In genomic region chr5:31634679-31635078, GRCm38 (mm10) we compare ENCODE assay signal across 31 mouse cellular contexts. TPM values are rescaled to one million over a fixed set of nuclear protein-coding genes. Genes with fewer than 3 reads are reported as not detected.
DNase-seq lines count a peak whose midpoint lies in the region; ATAC-seq and TF ChIP-seq lines count a peak whose summit lies in the region.
"Had no signal": no experiment of that assay in that cellular context is flagged by ENCODE, and none has a peak within 500 bp of the region (broad histone marks: within the 10 kb centered on the region; RNA-seq: fewer than 3 reads in every experiment).

No protein-coding gene starts in this region.

- no peak for TF ChIP-seq POLR2A in ES-Bruce4 (IDR thresholded peaks at IDR 0.05; ENCODE audit: insufficient read depth, low read length)
- TF ChIP-seq POLR2A in embryonic fibroblast, embryonic 13.5 days (IDR thresholded peaks at IDR 0.05; ENCODE audit: low read depth, low read length) = no peak

- no peak for TF ChIP-seq EP300 in stomach, postnatal 0 days (optimal IDR thresholded peaks at IDR 0.05)
- TF ChIP-seq EP300 in ES-Bruce4 (IDR thresholded peaks at IDR 0.05; ENCODE audit: insufficient read depth, low read depth, low read length) = no peak

- peak overlapping the region; percentile 22; the same call in 1 of the 2 replicates for H3K27ac ChIP-seq in stomach, embryonic 16.5 days (ENCODE audit: low read length)
- H3K27ac ChIP-seq in stomach, postnatal 0 days (replicated peaks) = no peak overlapping the region
- H3K27ac ChIP-seq in ES-Bruce4 (ENCODE audit: insufficient read depth, low read length) = peak overlapping the region; percentile 99
- peak overlapping the region; percentile 59 for H3K27ac ChIP-seq in embryonic fibroblast, embryonic 13.5 days (ENCODE audit: insufficient read depth, low read length)
- H3K27ac ChIP-seq: embryonic facial prominence, embryonic 10.5 days; forebrain, embryonic 10.5 days; heart, embryonic 15.5 days; hindbrain, embryonic 12.5 days had no signal

- H3K4me3 ChIP-seq in stomach, embryonic 16.5 days (replicated peaks; ENCODE audit: low read length) = no peak overlapping the region
- H3K4me3 ChIP-seq in stomach, postnatal 0 days (ENCODE audit: low read depth, low read length) = no peak overlapping the region
- H3K4me3 ChIP-seq in ES-Bruce4 (ENCODE audit: low read depth, low read length) = no peak overlapping the region
- H3K4me3 ChIP-seq in embryonic fibroblast, embryonic 13.5 days (ENCODE audit: insufficient read depth, low read length) = no peak overlapping the region
- H3K4me3 ChIP-seq: embryonic facial prominence, embryonic 10.5 days; embryonic facial prominence, embryonic 13.5 days; forebrain, embryonic 10.5 days; gastrocnemius, adult 2 months; heart, embryonic 15.5 days; hindbrain, embryonic 12.5 days had no signal

- TF ChIP-seq CTCF in stomach, postnatal 0 days (IDR thresholded peaks at IDR 0.05; ENCODE audit: low read depth) = no peak
- TF ChIP-seq CTCF in ES-Bruce4 (IDR thresholded peaks at IDR 0.05; ENCODE audit: low read depth, low read length) = no peak
- TF ChIP-seq CTCF in embryonic fibroblast, embryonic 13.5 days (IDR thresholded peaks at IDR 0.05; ENCODE audit: borderline replicate concordance, insufficient read depth, low read length) = no peak

- ATAC-seq in stomach, embryonic 16.5 days (ENCODE audit: insufficient read depth, low FRiP score) = no peak
- no peak for ATAC-seq in stomach, postnatal 0 days (ENCODE audit: low FRiP score, low TSS enrichment)
- ATAC-seq in monocyte, adult 5-6 weeks (replicated peaks; ENCODE audit: insufficient number of reproducible peaks, low FRiP score, low TSS enrichment, poor library complexity, severe bottlenecking) = no peak
- ATAC-seq: forebrain, embryonic 14.5 days; hindbrain, embryonic 16.5 days; intestine, embryonic 16.5 days had no signal

- no peaks in the 10 kb centered on the region for H3K27me3 ChIP-seq in stomach, embryonic 16.5 days (ENCODE audit: control insufficient read depth, insufficient read depth, low read length)
- H3K27me3 ChIP-seq in stomach, postnatal 0 days (ENCODE audit: control insufficient read depth, insufficient read depth, low read length) = no peaks in the 10 kb centered on the region
- no peaks in the 10 kb centered on the region for H3K27me3 ChIP-seq in ES-Bruce4 (ENCODE audit: control insufficient read depth, insufficient read depth, low read length, poor library complexity, severe bottlenecking)
- H3K27me3 ChIP-seq: embryonic facial prominence, embryonic 13.5 days; heart, embryonic 15.5 days; hindbrain, embryonic 12.5 days had no signal

- H3K4me2 ChIP-seq in stomach, embryonic 16.5 days (ENCODE audit: low read depth, low read length) = no peak overlapping the region
- H3K4me2 ChIP-seq in stomach, postnatal 0 days (replicated peaks; ENCODE audit: low read depth) = no peak overlapping the region
- H3K4me2 ChIP-seq: embryonic facial prominence, embryonic 13.5 days; heart, embryonic 11.5 days; heart, embryonic 15.5 days; hindbrain, embryonic 12.5 days had no signal

- DNase-seq in stomach, postnatal 0 days (ENCODE audit: low spot score) = no peak
- peak; percentile 57 for DNase-seq in Muller cell, postnatal 12 days (ENCODE audit: inconsistent ontology term)
- no peak for DNase-seq in cerebellum, postnatal 36 days
- DNase-seq in left cerebral cortex, adult 9 months (ENCODE audit: low spot score in 2 of 2) = no peak
- DNase-seq: adrenal gland, postnatal 10 days; adrenal gland, postnatal 36 days; cerebellum, adult 18-20 months; cerebellum, adult 9-10 months; cerebellum, postnatal 14 days; embryo, embryonic 11 days; forebrain, postnatal 0 days; gastrocnemius, adult 2 months; gastrocnemius, postnatal 14 days; heart, adult 11 months; heart, postnatal 10 days; heart, postnatal 4 days; kidney, adult 18-20 months had no signal

- peaks cover 24% of the 10 kb centered on the region for H3K4me1 ChIP-seq in stomach, embryonic 16.5 days (ENCODE audit: control insufficient read depth, insufficient read depth, low read length)
- H3K4me1 ChIP-seq in stomach, postnatal 0 days (replicated peaks; ENCODE audit: control insufficient read depth, insufficient read depth) = peaks cover 5% of the 10 kb centered on the region
- H3K4me1 ChIP-seq in ES-Bruce4 (ENCODE audit: control insufficient read depth, insufficient read depth, low read length) = peaks cover 15% of the 10 kb centered on the region
- peaks cover 24% of the 10 kb centered on the region for H3K4me1 ChIP-seq in embryonic fibroblast, embryonic 13.5 days (ENCODE audit: control insufficient read depth, insufficient read depth, low read length)

- no peaks in the 10 kb centered on the region for H3K36me3 ChIP-seq in stomach, embryonic 16.5 days (ENCODE audit: control insufficient read depth, insufficient read depth, low read length)
- H3K36me3 ChIP-seq in stomach, postnatal 0 days (ENCODE audit: control insufficient read depth, insufficient read depth, low read length) = no peaks in the 10 kb centered on the region
- no peaks in the 10 kb centered on the region for H3K36me3 ChIP-seq in ES-Bruce4 (ENCODE audit: control insufficient read depth, insufficient read depth, low read length, poor library complexity, severe bottlenecking)
- H3K36me3 ChIP-seq: heart, embryonic 15.5 days; hindbrain, embryonic 12.5 days had no signal

- H3K9me3 ChIP-seq in stomach, embryonic 16.5 days (replicated peaks; ENCODE audit: control insufficient read depth, low read length) = no peaks in the 10 kb centered on the region
- no peaks in the 10 kb centered on the region for H3K9me3 ChIP-seq in stomach, postnatal 0 days (ENCODE audit: control insufficient read depth, low read length)
- no peaks in the 10 kb centered on the region for H3K9me3 ChIP-seq in ES-Bruce4 (replicated peaks; ENCODE audit: control insufficient read depth, insufficient read depth, low read length, poor library complexity, severe bottlenecking)
- H3K9me3 ChIP-seq: embryonic facial prominence, embryonic 10.5 days; embryonic facial prominence, embryonic 13.5 days; forebrain, embryonic 10.5 days; G1E; heart, embryonic 15.5 days; hindbrain, embryonic 12.5 days had no signal

- WGBS in stomach, embryonic 16.5 days = 80% methylated on average over 5 of the region's 5 CpGs
- 83% methylated on average over 5 of the region's 5 CpGs for WGBS in stomach, postnatal 0 days

- H3K9ac ChIP-seq in stomach, embryonic 16.5 days (ENCODE audit: low read length) = no peak overlapping the region
- H3K9ac ChIP-seq in stomach, postnatal 0 days (ENCODE audit: low read length) = no peak overlapping the region
- peak overlapping the region; percentile 65 for H3K9ac ChIP-seq in ES-Bruce4 (ENCODE audit: low read depth, poor library complexity, severe bottlenecking)
- H3K9ac ChIP-seq: embryonic facial prominence, embryonic 13.5 days; forebrain, postnatal 0 days; heart, embryonic 15.5 days; hindbrain, embryonic 12.5 days had no signal

RNA-seq across cellular contexts. Expression of gene Mrpl33, which starts 37.9 kb away (rescaled TPM):
- polyA plus RNA-seq in stomach, embryonic 16.5 days (2015; fragmentation: Nextera tagmentation; extraction: Ambion mirVana) = 313 and 319 TPM in 2 replicates
- polyA plus RNA-seq in stomach, postnatal 0 days (2015; fragmentation: Nextera tagmentation; extraction: Ambion mirVana) = 359 and 382 TPM in 2 replicates
- 161 and 173 TPM in 2 replicates for polyA plus RNA-seq in ES-Bruce4 (2011; ENCODE audit: insufficient read depth, insufficient read length, low read depth, missing spikeins)
- polyA plus RNA-seq in embryonic fibroblast, embryonic 13.5 days (2011; ENCODE audit: insufficient read length, low read depth, missing spikeins) = 165 and 191 TPM in 2 replicates
- 184 to 237 TPM (median 196 TPM) in 3 replicates for total RNA-seq in monocyte, adult 5-6 weeks (2017)
